24 mouse cellular contexts compared by ENCODE assay signal in genomic region chr7:66130296-66130695, GRCm38 (mm10). TPM values are rescaled to one million over a fixed set of nuclear protein-coding genes. Genes with fewer than 3 reads are reported as not detected.
DNase-seq lines count a peak whose midpoint lies in the region; ATAC-seq and TF ChIP-seq lines count a peak whose summit lies in the region.
"Had no signal": no experiment of that assay in that cellular context is flagged by ENCODE, and none has a peak within 500 bp of the region (broad histone marks: within the 10 kb centered on the region; RNA-seq: fewer than 3 reads in every experiment).

No protein-coding gene starts in this region.

- ATAC-seq in heart, embryonic 12.5 days (ENCODE audit: insufficient number of reproducible peaks, low FRiP score), result no peak
- peak; percentile 23; the same call in 1 of the 2 replicates for ATAC-seq in intestine, embryonic 16.5 days
- no peak for ATAC-seq in intestine, postnatal 0 days
- 0 out of 2 replicates have a peak, but pooled peaks have one; percentile 40 for ATAC-seq in stomach, postnatal 0 days (ENCODE audit: low FRiP score, low TSS enrichment)
- ATAC-seq in forebrain, embryonic 11.5 days (replicated peaks; ENCODE audit: low FRiP score), result no peak
- ATAC-seq: CD4-positive, CD25-positive, alpha-beta regulatory T cell, adult 4 months; forebrain, embryonic 15.5 days; Patski had no signal

- H3K4me1 ChIP-seq in heart, embryonic 12.5 days (replicated peaks), result peaks cover 37% of the 10 kb centered on the region
- H3K4me1 ChIP-seq in intestine, embryonic 16.5 days (ENCODE audit: control insufficient read depth, insufficient read depth, low read length), result peaks cover 12% of the 10 kb centered on the region
- peaks cover 5% of the 10 kb centered on the region for H3K4me1 ChIP-seq in intestine, postnatal 0 days (replicated peaks; ENCODE audit: control insufficient read depth, insufficient read depth, low read length)
- no peaks in the 10 kb centered on the region for H3K4me1 ChIP-seq in stomach, postnatal 0 days (replicated peaks; ENCODE audit: control insufficient read depth, insufficient read depth)
- no peaks in the 10 kb centered on the region; the same call in 1 of the 2 replicates for H3K4me1 ChIP-seq in forebrain, embryonic 11.5 days (replicated peaks; ENCODE audit: control insufficient read depth, insufficient read depth, low read length)

- TF ChIP-seq CTCF in intestine, postnatal 0 days (IDR thresholded peaks at IDR 0.05; ENCODE audit: low read depth), result no peak
- TF ChIP-seq CTCF in stomach, postnatal 0 days (IDR thresholded peaks at IDR 0.05; ENCODE audit: low read depth), result no peak

- no peak for TF ChIP-seq EP300 in stomach, postnatal 0 days (optimal IDR thresholded peaks at IDR 0.05)

- no peak for DNase-seq in heart, adult 18-20 months
- DNase-seq in stomach, postnatal 0 days (ENCODE audit: low spot score), result no peak
- DNase-seq in forebrain, embryonic 11.5 days (ENCODE audit: low spot score), result no peak
- DNase-seq: adrenal gland, postnatal 10 days; cerebellum, adult 11 months; cerebellum, adult 2 months; cerebellum, adult 9-11 months; cerebellum, postnatal 25 days; gastrocnemius, postnatal 25 days; heart, postnatal 10 days; kidney, adult 18-20 months; kidney, adult 9 months had no signal

- H3K4me3 ChIP-seq in heart, embryonic 12.5 days, result no peak overlapping the region
- H3K4me3 ChIP-seq in intestine, embryonic 16.5 days (ENCODE audit: low read length), result no peak overlapping the region
- no peak overlapping the region for H3K4me3 ChIP-seq in intestine, postnatal 0 days (ENCODE audit: low read depth, low read length)
- no peak overlapping the region for H3K4me3 ChIP-seq in stomach, postnatal 0 days (ENCODE audit: low read depth, low read length)
- no peak overlapping the region for H3K4me3 ChIP-seq in forebrain, embryonic 11.5 days (ENCODE audit: low read depth, low read length)
- H3K4me3 ChIP-seq: embryonic facial prominence, embryonic 12.5 days; embryonic facial prominence, embryonic 15.5 days; forebrain, embryonic 12.5 days; forebrain, embryonic 15.5 days; heart, embryonic 13.5 days; hindbrain, embryonic 12.5 days; hindbrain, embryonic 15.5 days had no signal

- 54% methylated on average over 2 of the region's 2 CpGs for WGBS in heart, embryonic 12.5 days
- WGBS in intestine, embryonic 16.5 days, result 78% methylated on average over 2 of the region's 2 CpGs
- 74% methylated on average over 2 of the region's 2 CpGs for WGBS in intestine, postnatal 0 days
- WGBS in stomach, postnatal 0 days, result 75% methylated on average over 2 of the region's 2 CpGs
- 92% methylated on average over 2 of the region's 2 CpGs for WGBS in forebrain, embryonic 11.5 days

- no peaks in the 10 kb centered on the region for H3K27me3 ChIP-seq in heart, embryonic 12.5 days (replicated peaks)
- H3K27me3 ChIP-seq in intestine, embryonic 16.5 days (replicated peaks; ENCODE audit: control insufficient read depth, insufficient read depth, low read length), result no peaks in the 10 kb centered on the region
- no peaks in the 10 kb centered on the region for H3K27me3 ChIP-seq in intestine, postnatal 0 days (replicated peaks; ENCODE audit: control insufficient read depth, insufficient read depth, low read length)
- H3K27me3 ChIP-seq in stomach, postnatal 0 days (ENCODE audit: control insufficient read depth, insufficient read depth, low read length), result no peaks in the 10 kb centered on the region
- no peaks in the 10 kb centered on the region for H3K27me3 ChIP-seq in forebrain, embryonic 11.5 days (ENCODE audit: control insufficient read depth, insufficient read depth, low read length)
- H3K27me3 ChIP-seq: embryonic facial prominence, embryonic 12.5 days; embryonic facial prominence, embryonic 15.5 days; forebrain, embryonic 15.5 days; heart, embryonic 13.5 days; hindbrain, embryonic 12.5 days; hindbrain, embryonic 15.5 days; Patski had no signal

- H3K9me3 ChIP-seq in heart, embryonic 12.5 days (replicated peaks), result no peaks in the 10 kb centered on the region
- H3K9me3 ChIP-seq in intestine, embryonic 16.5 days (ENCODE audit: control insufficient read depth, low read length), result no peaks in the 10 kb centered on the region
- H3K9me3 ChIP-seq in intestine, postnatal 0 days (ENCODE audit: control insufficient read depth), result no peaks in the 10 kb centered on the region
- no peaks in the 10 kb centered on the region for H3K9me3 ChIP-seq in stomach, postnatal 0 days (ENCODE audit: control insufficient read depth, low read length)
- H3K9me3 ChIP-seq in forebrain, embryonic 11.5 days (ENCODE audit: control insufficient read depth, low read length), result no peaks in the 10 kb centered on the region
- H3K9me3 ChIP-seq: embryonic facial prominence, embryonic 12.5 days; embryonic facial prominence, embryonic 15.5 days; forebrain, embryonic 12.5 days; forebrain, embryonic 15.5 days; heart, embryonic 13.5 days; hindbrain, embryonic 15.5 days had no signal

- peak overlapping the region; percentile 33; the same call in 1 of the 2 replicates for H3K27ac ChIP-seq in heart, embryonic 12.5 days (ENCODE audit: poor library complexity, severe bottlenecking)
- no peak overlapping the region for H3K27ac ChIP-seq in intestine, embryonic 16.5 days (ENCODE audit: low read length)
- no peak overlapping the region for H3K27ac ChIP-seq in intestine, postnatal 0 days (ENCODE audit: low read depth, low read length)
- H3K27ac ChIP-seq in stomach, postnatal 0 days (replicated peaks), result no peak overlapping the region
- no peak overlapping the region for H3K27ac ChIP-seq in forebrain, embryonic 11.5 days (ENCODE audit: low read depth, low read length)
- H3K27ac ChIP-seq: embryonic facial prominence, embryonic 12.5 days; embryonic facial prominence, embryonic 15.5 days; forebrain, embryonic 12.5 days; forebrain, embryonic 15.5 days; heart, embryonic 13.5 days; hindbrain, embryonic 12.5 days; hindbrain, embryonic 15.5 days had no signal

- H3K36me3 ChIP-seq in heart, embryonic 12.5 days, result peaks cover 34% of the 10 kb centered on the region
- peaks cover 4% of the 10 kb centered on the region; the same call in 1 of the 2 replicates for H3K36me3 ChIP-seq in intestine, embryonic 16.5 days (ENCODE audit: control insufficient read depth, insufficient read depth, low read length)
- H3K36me3 ChIP-seq in intestine, postnatal 0 days (ENCODE audit: control insufficient read depth, insufficient read depth), result 0 out of 2 replicates have a peak, but pooled peaks cover 11% of the 10 kb centered on the region
- H3K36me3 ChIP-seq in stomach, postnatal 0 days (ENCODE audit: control insufficient read depth, insufficient read depth, low read length), result peaks cover 2% of the 10 kb centered on the region; the same call in 1 of the 2 replicates
- H3K36me3 ChIP-seq in forebrain, embryonic 11.5 days (ENCODE audit: control insufficient read depth, insufficient read depth, low read length), result peaks cover 6% of the 10 kb centered on the region; the same call in 1 of the 2 replicates

- no peak overlapping the region for H3K4me2 ChIP-seq in heart, embryonic 12.5 days
- no peak overlapping the region for H3K4me2 ChIP-seq in intestine, embryonic 16.5 days (ENCODE audit: low read depth, low read length)
- H3K4me2 ChIP-seq in intestine, postnatal 0 days (replicated peaks; ENCODE audit: low read depth), result no peak overlapping the region
- H3K4me2 ChIP-seq in stomach, postnatal 0 days (replicated peaks; ENCODE audit: low read depth), result no peak overlapping the region
- no peak overlapping the region for H3K4me2 ChIP-seq in forebrain, embryonic 11.5 days (ENCODE audit: low read depth, low read length, severe bottlenecking)
- H3K4me2 ChIP-seq: embryonic facial prominence, embryonic 12.5 days; embryonic facial prominence, embryonic 15.5 days; forebrain, embryonic 12.5 days; forebrain, embryonic 15.5 days; heart, embryonic 13.5 days; hindbrain, embryonic 12.5 days; hindbrain, embryonic 15.5 days had no signal

- no peak overlapping the region for H3K9ac ChIP-seq in heart, embryonic 12.5 days
- no peak overlapping the region for H3K9ac ChIP-seq in intestine, embryonic 16.5 days (ENCODE audit: low read depth, low read length)
- H3K9ac ChIP-seq in intestine, postnatal 0 days (ENCODE audit: low read depth, low read length), result no peak overlapping the region
- H3K9ac ChIP-seq in stomach, postnatal 0 days (ENCODE audit: low read length), result no peak overlapping the region
- H3K9ac ChIP-seq in forebrain, embryonic 11.5 days (ENCODE audit: low read length), result no peak overlapping the region
- H3K9ac ChIP-seq: embryonic facial prominence, embryonic 12.5 days; embryonic facial prominence, embryonic 15.5 days; forebrain, embryonic 12.5 days; forebrain, embryonic 15.5 days; heart, embryonic 13.5 days; hindbrain, embryonic 12.5 days; hindbrain, embryonic 15.5 days had no signal

RNA-seq across cellular contexts. Expression of gene Chsy1, which starts 21.0 kb away (rescaled TPM):
- polyA plus RNA-seq in heart, embryonic 12.5 days (2016; fragmentation: Nextera tagmentation; extraction: Ambion mirVana), result 13.3 and 15.5 TPM in 2 replicates
- total RNA-seq in heart, adult 18-20 months (2021), result 10 to 100 TPM in 1 of 2 experiments, 1 to 10 TPM in 1; 9.7 to 11.8 TPM
- 6.3 and 7.0 TPM in 2 replicates for polyA plus RNA-seq in intestine, embryonic 16.5 days (2015; fragmentation: Nextera tagmentation; extraction: Ambion mirVana)
- 4.4 and 4.6 TPM in 2 replicates for polyA plus RNA-seq in intestine, postnatal 0 days (2015; fragmentation: Nextera tagmentation; extraction: Ambion mirVana)
- 5.8 and 6.1 TPM in 2 replicates for polyA plus RNA-seq in stomach, postnatal 0 days (2015; fragmentation: Nextera tagmentation; extraction: Ambion mirVana)
- 17.7 and 18.6 TPM in 2 replicates for polyA plus RNA-seq in forebrain, embryonic 11.5 days (2014; fragmentation: Nextera tagmentation; extraction: Ambion mirVana)

RNA-seq across cellular contexts. Expression of gene Selenos, which starts 50.8 kb away (rescaled TPM):
- polyA plus RNA-seq in heart, embryonic 12.5 days (2016; fragmentation: Nextera tagmentation; extraction: Ambion mirVana), result 70.2 and 70.7 TPM in 2 replicates
- total RNA-seq in heart, adult 18-20 months (2021), result 10 to 100 TPM; 35.6 to 40.2 TPM
- polyA plus RNA-seq in intestine, embryonic 16.5 days (2015; fragmentation: Nextera tagmentation; extraction: Ambion mirVana), result 129 and 138 TPM in 2 replicates
- 155 and 156 TPM in 2 replicates for polyA plus RNA-seq in intestine, postnatal 0 days (2015; fragmentation: Nextera tagmentation; extraction: Ambion mirVana)
- polyA plus RNA-seq in stomach, postnatal 0 days (2015; fragmentation: Nextera tagmentation; extraction: Ambion mirVana), result 143 TPM in 2 replicates
- polyA plus RNA-seq in forebrain, embryonic 11.5 days (2014; fragmentation: Nextera tagmentation; extraction: Ambion mirVana), result 62.8 and 64.2 TPM in 2 replicates

Comparison
In these comparisons a context has a peak if more than half of its experiments do, and no peak if none do; other contexts are left out.
1. ATAC-seq: peak in intestine, embryonic 16.5 days (single experiment) and stomach, postnatal 0 days (single experiment); none in heart, embryonic 12.5 days (single experiment), intestine, postnatal 0 days (single experiment) and forebrain, embryonic 11.5 days (single experiment).